Mouse (Mus musculus) frontal cortex, adult (tissue): ENCODE measurements at regions not wholly inside any gene's neighbourhood (a gene's known extent, or its start where the extent isn't known, plus 50 kb on each side); places are given as distances from the start of the nearest gene placed in this dataset.

Experiments used
- ATAC-seq: cut with Nextera tagmentation; 2 replicates; pipeline ENCODE4 v1.9.2; 2017; ENCODE audit warnings: mild to moderate bottlenecking, moderate library complexity, mixed read lengths; ENCODE audit not compliant: low TSS enrichment

GRCm38 (mm10) chr2:81407372-81407771 is 645.6 kb upstream of the Zfp804a start:
- ATAC-seq: no peak

DNA sequence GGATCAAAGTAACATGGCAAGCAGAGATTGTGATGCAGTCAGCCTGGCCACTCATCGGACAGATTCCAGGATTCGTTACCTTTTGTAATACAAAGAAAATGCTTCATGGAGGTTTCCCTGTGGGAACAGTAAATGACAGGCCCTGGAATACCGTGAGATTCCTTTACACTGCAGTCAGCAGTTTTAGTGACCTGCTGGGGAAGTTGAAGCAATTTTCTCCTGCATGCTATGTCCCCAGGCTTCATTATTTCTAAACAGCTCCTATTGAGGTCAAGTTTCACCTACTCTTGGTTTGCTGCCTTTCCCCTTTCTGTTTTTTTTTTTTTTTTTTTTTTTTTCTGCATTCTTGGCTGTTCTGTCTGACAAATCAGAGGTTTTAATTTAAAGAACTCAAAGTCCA is 641.3 kb upstream of the Zfp804a start:
- ATAC-seq: no peak

- ATAC-seq: peak; percentile 100
These were observed 621.6 kb upstream of the Zfp804a start for GRCm38 (mm10) chr2:81431411-81431810.

DNA sequence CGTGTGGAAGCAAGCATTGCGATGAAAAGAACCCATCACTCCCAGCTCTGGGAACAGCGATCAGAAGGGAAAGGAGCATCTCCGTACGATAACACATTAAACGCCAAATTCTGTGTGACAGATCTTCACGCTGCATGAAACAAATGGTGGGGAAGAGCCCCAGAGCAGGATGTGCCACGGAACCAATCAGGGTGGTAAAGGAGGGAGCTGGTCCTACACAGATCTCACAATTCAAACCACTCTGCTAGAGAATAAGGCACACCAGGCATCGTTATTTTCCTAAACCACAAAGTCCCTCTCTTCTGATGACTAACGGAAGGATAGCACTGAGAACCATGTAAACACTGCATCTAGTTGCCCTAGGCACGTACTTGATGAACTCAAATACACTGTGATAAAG is 613.9 kb upstream of the Zfp804a start:
- ATAC-seq: peak; percentile 51; the same call in 1 of the 2 replicates

DNA sequence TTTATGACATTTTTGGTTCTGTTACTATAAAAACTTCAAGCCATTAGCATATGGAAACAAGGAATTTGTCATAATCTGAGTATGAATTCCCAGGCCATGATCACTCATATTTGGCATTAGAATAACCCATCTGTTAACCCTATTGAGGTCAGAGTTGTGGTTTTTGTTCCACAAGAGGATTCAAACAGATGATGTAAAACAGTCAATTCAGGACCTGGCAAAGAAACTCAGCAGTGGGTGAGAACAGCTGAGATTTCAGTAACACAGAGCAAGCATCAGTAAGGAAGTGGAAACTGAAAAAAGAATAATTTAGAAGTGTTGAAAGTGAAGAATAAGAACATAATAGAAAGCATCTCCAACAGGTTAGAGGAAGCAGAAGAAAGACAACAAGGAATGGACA is 612.1 kb upstream of the Zfp804a start:
- ATAC-seq: peak; percentile 91

- ATAC-seq: no peak
These were observed 602.5 kb upstream of the Zfp804a start for GRCm38 (mm10) chr2:81450514-81450913.

DNA sequence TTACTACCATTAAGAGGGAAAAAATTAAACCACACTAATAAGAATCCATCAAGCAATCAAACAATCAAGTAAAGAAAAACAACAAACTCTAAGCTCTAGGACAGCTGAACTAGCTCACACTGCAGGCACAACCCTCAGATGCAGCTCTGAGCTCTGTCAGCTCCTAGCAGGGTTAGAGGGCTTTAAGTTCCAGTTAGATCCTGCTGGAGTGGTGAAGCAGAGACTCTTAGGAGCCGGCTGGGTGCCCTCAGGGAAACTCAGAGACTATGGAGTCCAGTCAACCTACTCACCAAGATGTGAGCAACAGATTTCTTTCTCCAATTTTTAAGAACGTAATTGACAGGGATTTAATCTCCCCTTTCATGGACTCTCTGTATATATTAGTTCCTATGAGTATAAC is 564.2 kb upstream of the Zfp804a start:
- ATAC-seq: no peak

- no peak for ATAC-seq
These were observed 546.0 kb upstream of the Zfp804a start for GRCm38 (mm10) chr2:81506985-81507384.

GRCm38 (mm10) chr2:81513030-81513579 is 539.9 kb upstream of the Zfp804a start:
- peak; percentile 87 for ATAC-seq

GRCm38 (mm10) chr2:81538111-81538510 is 514.9 kb upstream of the Zfp804a start:
- peak; percentile 98 for ATAC-seq

- ATAC-seq: peak; percentile 88
These were observed 503.9 kb upstream of the Zfp804a start for GRCm38 (mm10) chr2:81549158-81549557.

- ATAC-seq: no peak
These were observed 470.9 kb upstream of the Zfp804a start for GRCm38 (mm10) chr2:81582111-81582510.
